Mouse (Mus musculus) C2C12 (cell line): Measurements from ENCODE around the gene Olfr622. TPM values are rescaled to one million over a fixed set of nuclear protein-coding genes. Genes with fewer than 3 reads are reported as not detected.

ENCODE experiments used
- H3K27me3 ChIP-seq: one replicate; pipeline ENCODE4 v1.6.1; 2011; ENCODE audit not compliant: control insufficient read depth, insufficient read depth, insufficient read length
- H3K36me3 ChIP-seq: one replicate; pipeline ENCODE4 v1.6.1; 2011; ENCODE audit not compliant: control insufficient read depth, insufficient read depth
- H3K4me3 ChIP-seq: one replicate; pipeline ENCODE4 v1.5.1; 2011; ENCODE audit warnings: mild to moderate bottlenecking, control low read depth; ENCODE audit not compliant: poor library complexity, insufficient read depth, severe bottlenecking
- H3K79me2 ChIP-seq: one replicate; pipeline ENCODE4 v1.6.1; 2011; ENCODE audit not compliant: control insufficient read depth, insufficient read depth
- H3K79me3 ChIP-seq: one replicate; pipeline ENCODE4 v1.6.1; 2011; ENCODE audit warnings: low read depth, control low read depth
- H3ac ChIP-seq: one replicate; pipeline ENCODE3; 2011; ENCODE audit warnings: low read depth; ENCODE audit not compliant: control insufficient read depth, insufficient read length
- CEBPB ChIP-seq: IDR thresholded peaks from one replicate; pipeline ENCODE4 v1.6.1; 2011; ENCODE audit warnings: low read depth, mild to moderate bottlenecking, control low read depth, moderate library complexity
- CTCF ChIP-seq: IDR thresholded peaks from one replicate; pipeline ENCODE4 v1.5.1; 2011; ENCODE audit not compliant: control insufficient read depth, insufficient read depth, insufficient read length
- FOSL1 ChIP-seq: IDR thresholded peaks from one replicate; pipeline ENCODE4 v1.8.0; 2011; ENCODE audit warnings: mild to moderate bottlenecking, low read length; ENCODE audit not compliant: poor library complexity, insufficient read depth, severe bottlenecking
- MAX ChIP-seq: IDR thresholded peaks from one replicate; pipeline ENCODE4 v1.6.1; 2011; ENCODE audit warnings: mild to moderate bottlenecking, control low read depth
- MYOD1 ChIP-seq: IDR thresholded peaks from one replicate; pipeline ENCODE4 v1.6.1; 2011; ENCODE audit warnings: low read depth; ENCODE audit not compliant: control insufficient read depth, insufficient read length
- MYOG ChIP-seq: IDR thresholded peaks from one replicate; pipeline ENCODE4 v1.6.1; 2011; ENCODE audit not compliant: control insufficient read depth, insufficient read length; ENCODE audit errors: extremely low read depth
- USF1 ChIP-seq: IDR thresholded peaks from one replicate; pipeline ENCODE4 v1.6.1; 2011; ENCODE audit warnings: low read depth, mild to moderate bottlenecking, control low read depth, moderate library complexity
- long read RNA-seq, 2 experiments: library from polyadenylated mRNA; unstranded; transcript quantifications; one replicate each; pipeline ENCODE4 v2.0.0; 2019 to 2020
- polyA plus RNA-seq: library from polyadenylated mRNA; unstranded; fragments of >200 nt; fragmentation: generic; extraction: Trizol; gene quantifications from one replicate; pipeline ENCODE4 v1.2.1, GENCODE M21; 2012; ENCODE audit warnings: missing spikeins

Gene Olfr622
- polyA plus RNA-seq: not detected
- long read RNA-seq, experiment 1: 0 reads
- long read RNA-seq, experiment 2: 0 reads

DNA sequence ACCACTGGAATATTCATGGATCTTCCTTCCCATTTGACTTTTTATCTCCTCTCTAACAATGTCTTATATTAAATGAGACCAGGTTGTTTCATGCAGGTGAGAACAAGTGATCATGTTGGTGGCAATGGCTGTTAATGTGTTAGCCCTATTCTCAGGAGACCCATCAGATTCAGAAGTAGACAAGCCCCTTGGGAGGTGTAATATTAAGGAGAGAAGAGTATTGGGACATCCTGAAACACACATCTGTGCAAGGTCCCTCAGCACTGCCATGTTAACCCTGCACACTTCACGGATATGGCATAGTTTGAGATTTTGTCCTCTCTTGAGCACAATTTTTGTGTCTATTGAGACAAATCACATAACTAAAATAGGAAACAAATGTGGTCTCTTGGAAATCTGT lies at the start of gene Olfr622:
Gene Olfr622 (minus strand): TSS at position 101 of the 400 bp plus-strand sequence.
- Histone ChIP-seq H3K79me3 (no peaks in the 10 kb centered on the region), H3K4me3 (no peak within 1 kb of the TSS), H3K36me3 (no peaks in the 10 kb centered on the region), H3K79me2 (no peaks in the 10 kb centered on the region), H3ac (no peak within 1 kb of the TSS), H3K27me3 (no peaks in the 10 kb centered on the region)
- TF ChIP-seq MYOD1 (no peak), USF1 (no peak), MYOG (no peak), CEBPB (no peak), FOSL1 (no peak), MAX (no peak), CTCF (no peak)

DNA sequence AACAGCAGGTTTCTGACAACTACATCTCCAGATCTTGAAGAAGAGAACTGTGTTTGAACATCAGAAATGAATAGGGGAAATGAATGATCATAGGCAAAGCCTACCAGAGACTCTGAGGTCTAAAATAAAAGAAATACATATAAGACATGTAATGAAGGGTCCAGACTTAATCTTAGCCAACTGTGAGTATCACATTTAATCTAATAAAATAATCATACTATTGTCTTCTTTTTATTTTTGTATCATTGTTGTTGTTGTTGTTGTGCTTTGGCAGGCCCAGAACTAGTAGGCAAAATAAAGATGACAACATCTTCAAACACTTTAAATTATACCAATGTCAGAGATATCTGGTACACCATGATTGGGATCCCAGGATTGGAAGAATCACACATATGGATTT lies 39.9 kb upstream of the Olfr622 start, which contains the start of gene Olfr625-ps1:
Gene Olfr625-ps1 (plus strand): TSS at position 301 of the 400 bp plus-strand sequence.
- Histone ChIP-seq H3ac (no peak within 1 kb of the TSS), H3K79me2 (no peaks in the 10 kb centered on the region), H3K4me3 (no peak within 1 kb of the TSS), H3K27me3 (no peaks in the 10 kb centered on the region), H3K79me3 (no peaks in the 10 kb centered on the region), H3K36me3 (no peaks in the 10 kb centered on the region)
- TF ChIP-seq FOSL1 (no peak), MYOG (no peak), MAX (no peak), USF1 (no peak), CTCF (no peak)

DNA sequence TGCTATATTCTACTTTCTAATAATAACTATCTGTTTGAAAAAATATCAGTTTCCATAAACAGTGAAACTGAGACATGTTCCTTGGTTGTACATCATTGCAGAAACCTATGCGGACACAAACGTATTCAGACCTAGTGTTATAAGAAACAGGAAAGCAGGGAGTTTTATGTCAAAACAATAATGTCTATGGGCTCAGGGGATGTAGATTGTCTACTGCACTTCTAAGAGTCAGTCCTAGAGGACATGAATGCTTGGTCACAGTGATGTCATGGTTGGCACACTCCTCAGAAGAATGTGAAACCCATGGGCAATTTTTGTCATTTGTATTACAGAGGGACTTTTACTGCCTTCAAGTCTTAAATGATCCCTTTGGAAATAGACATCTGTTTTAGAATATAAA lies 28.6 kb upstream of the Olfr622 start, which contains the start of gene Olfr624:
Gene Olfr624 (minus strand): TSS at position 101 of the 400 bp plus-strand sequence.
- Histone ChIP-seq H3K36me3 (no peaks in the 10 kb centered on the region), H3K79me2 (no peaks in the 10 kb centered on the region), H3K27me3 (no peaks in the 10 kb centered on the region), H3K79me3 (no peaks in the 10 kb centered on the region), H3K4me3 (no peak within 1 kb of the TSS), H3ac (no peak within 1 kb of the TSS)
- no peak for TF ChIP-seq CTCF
- TF ChIP-seq USF1: no peak
- no peak for TF ChIP-seq MAX
- no peak for TF ChIP-seq MYOG
- no peak for TF ChIP-seq CEBPB
- TF ChIP-seq MYOD1: no peak
- TF ChIP-seq FOSL1: no peak

DNA sequence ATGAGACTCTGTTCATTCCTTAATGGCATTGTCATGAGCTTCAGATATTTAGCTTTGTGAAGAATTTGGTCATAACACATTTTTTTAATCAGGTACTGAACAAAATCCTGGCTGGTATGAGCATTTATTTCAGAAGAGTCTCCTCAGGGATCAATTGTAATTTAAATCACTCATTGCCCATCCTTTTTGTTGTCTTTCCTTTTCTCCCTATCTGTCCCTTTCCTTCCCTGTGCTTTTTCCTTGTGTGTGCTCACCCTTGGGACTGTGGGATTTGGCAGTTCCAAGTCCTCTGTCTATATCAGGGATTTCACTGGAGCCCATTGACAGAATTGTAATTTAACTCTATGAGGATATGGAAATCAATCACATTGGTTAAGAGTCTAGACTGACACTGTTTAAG lies 21.1 kb upstream of the Olfr622 start, which contains the start of gene Olfr623:
Gene Olfr623 (minus strand): TSS at position 101 of the 400 bp plus-strand sequence.
- Histone ChIP-seq H3ac (no peak within 1 kb of the TSS), H3K79me2 (no peaks in the 10 kb centered on the region), H3K36me3 (no peaks in the 10 kb centered on the region), H3K4me3 (no peak within 1 kb of the TSS), H3K27me3 (no peaks in the 10 kb centered on the region), H3K79me3 (no peaks in the 10 kb centered on the region)
- TF ChIP-seq MYOG (no peak), MYOD1 (no peak), CEBPB (no peak), USF1 (no peak), CTCF (no peak), FOSL1 (no peak), MAX (no peak)

DNA sequence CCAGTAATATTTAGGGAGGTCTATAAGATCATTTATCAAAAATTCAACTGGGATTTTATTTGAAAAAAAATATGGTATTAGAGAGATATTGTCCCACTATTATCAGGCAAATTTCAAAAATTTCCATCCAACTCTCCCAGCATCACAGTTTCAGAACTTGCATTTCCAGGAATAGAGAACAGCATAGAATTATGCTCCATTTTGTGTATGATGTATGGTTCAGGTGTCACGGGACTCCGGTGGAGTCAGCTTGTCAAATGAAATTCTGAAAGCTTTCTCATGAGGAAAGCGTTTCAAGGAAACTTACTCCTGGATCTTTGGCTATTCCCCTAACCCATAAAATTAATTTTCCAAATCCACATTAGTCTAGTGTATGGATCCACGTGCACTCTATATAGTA lies 1.6 kb upstream of the Olfr622 start:
- no peak for TF ChIP-seq MYOD1
- TF ChIP-seq MAX: no peak
- TF ChIP-seq USF1: no peak
- TF ChIP-seq CTCF: no peak
- TF ChIP-seq CEBPB: no peak
- no peak for TF ChIP-seq MYOG
- no peaks in the 10 kb centered on the region for H3K27me3 ChIP-seq
- no peaks in the 10 kb centered on the region for H3K79me2 ChIP-seq
- H3ac ChIP-seq: no peak overlapping the region
- H3K36me3 ChIP-seq: no peaks in the 10 kb centered on the region
- H3K79me3 ChIP-seq: no peaks in the 10 kb centered on the region
- H3K4me3 ChIP-seq: no peak overlapping the region

DNA sequence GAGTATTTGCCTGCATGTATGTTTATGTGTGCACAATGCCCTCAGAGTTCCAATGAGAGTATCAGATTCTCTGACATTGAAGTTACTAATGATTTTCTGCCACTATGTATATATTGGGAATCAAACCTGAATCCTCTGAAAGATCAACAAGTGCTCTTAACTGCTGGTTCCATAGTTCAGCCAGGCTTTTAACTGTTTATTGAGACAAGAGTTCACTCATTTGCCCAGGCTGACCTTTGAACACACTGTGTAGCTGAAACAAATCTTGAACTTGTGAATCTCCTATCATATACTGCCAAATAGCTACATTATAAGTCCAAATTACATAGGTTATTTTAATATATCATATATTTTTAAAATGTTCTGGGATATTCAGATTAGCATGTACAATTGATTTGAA lies 5.7 kb downstream of the Olfr622 start:
- Histone ChIP-seq H3K79me2 (no peaks in the 10 kb centered on the region), H3K4me3 (no peak overlapping the region), H3K79me3 (no peaks in the 10 kb centered on the region), H3K27me3 (no peaks in the 10 kb centered on the region), H3K36me3 (no peaks in the 10 kb centered on the region), H3ac (no peak overlapping the region)
- TF ChIP-seq MAX: no peak
